Mouse (Mus musculus) midbrain, embryonic 15.5 days (tissue): ENCODE measurements at regions not wholly inside any gene's neighbourhood (a gene's known extent, or its start where the extent isn't known, plus 50 kb on each side); places are given as distances from the start of the nearest gene placed in this dataset.

Source experiments
- ATAC-seq: fragments of 200-750 bp; cut with Nextera tagmentation; replicated peaks from 2 replicates; pipeline ENCODE4 v1.8.0; 2017; ENCODE audit warnings: moderate TSS enrichment
- H3K27ac ChIP-seq: fragments of 300-500 bp; sonication (generic); 2 replicates; pipeline ENCODE4 v1.5.1; 2015; ENCODE audit warnings: mild to moderate bottlenecking, inconsistent platforms
- H3K27me3 ChIP-seq: fragments of 300-500 bp; sonication (generic); replicated peaks from 2 replicates; pipeline ENCODE4 v1.6.1; 2015; ENCODE audit warnings: inconsistent platforms
- H3K36me3 ChIP-seq: fragments of 300-500 bp; sonication (generic); replicated peaks from 2 replicates; pipeline ENCODE4 v1.6.1; 2015; ENCODE audit warnings: inconsistent platforms
- H3K4me1 ChIP-seq: fragments of 300-500 bp; sonication (generic); 2 replicates; pipeline ENCODE4 v1.6.1; 2015; ENCODE audit warnings: inconsistent platforms
- H3K4me2 ChIP-seq: fragments of 300-500 bp; sonication (generic); 2 replicates; pipeline ENCODE4 v1.6.1; 2015; ENCODE audit warnings: inconsistent platforms, mild to moderate bottlenecking, moderate library complexity
- H3K4me3 ChIP-seq: fragments of 300-500 bp; sonication (generic); 2 replicates; pipeline ENCODE4 v1.5.1; 2015; ENCODE audit warnings: mild to moderate bottlenecking, inconsistent platforms
- H3K9ac ChIP-seq: fragments of 300-500 bp; sonication (generic); 2 replicates; pipeline ENCODE4 v1.6.1; 2015; ENCODE audit warnings: mild to moderate bottlenecking, inconsistent platforms
- H3K9me3 ChIP-seq: fragments of 300-500 bp; sonication (generic); 2 replicates; pipeline ENCODE4 v1.6.1; 2016; ENCODE audit warnings: inconsistent platforms
- WGBS: fragments of 180-500 bp; shearing (Covaris S2); methylation state at CpG from one replicate; pipeline ENCODE4 v1.1.7; 2015; ENCODE audit warnings: mixed read lengths; 5-methylcytosine and 5-hydroxymethylcytosine counted together

DNA sequence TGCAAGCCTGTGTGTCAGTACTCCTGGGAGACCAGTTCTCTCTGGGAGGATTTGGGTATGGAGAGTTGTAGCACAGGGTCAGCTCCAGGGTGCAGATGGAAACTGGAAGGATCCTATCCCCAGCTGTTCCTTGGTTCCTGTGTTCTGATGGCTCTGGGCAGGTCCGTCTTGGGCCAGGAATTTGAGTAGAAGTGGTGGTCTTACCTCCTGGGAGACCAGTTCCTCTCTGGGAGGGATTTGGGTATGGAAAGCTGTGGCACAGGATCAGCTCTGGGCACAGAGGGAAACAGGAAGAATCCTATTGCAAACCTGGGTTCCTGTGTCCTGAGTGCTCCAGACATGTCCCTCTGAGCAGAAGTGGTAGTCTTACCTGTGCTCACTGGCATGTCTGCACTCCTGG is 314.5 kb downstream of the Wdr11 start:
- WGBS = 83% methylated on average over 1 of the region's 1 CpGs
- H3K27ac ChIP-seq = no peak overlapping the region
- no peak overlapping the region for H3K4me2 ChIP-seq

DNA sequence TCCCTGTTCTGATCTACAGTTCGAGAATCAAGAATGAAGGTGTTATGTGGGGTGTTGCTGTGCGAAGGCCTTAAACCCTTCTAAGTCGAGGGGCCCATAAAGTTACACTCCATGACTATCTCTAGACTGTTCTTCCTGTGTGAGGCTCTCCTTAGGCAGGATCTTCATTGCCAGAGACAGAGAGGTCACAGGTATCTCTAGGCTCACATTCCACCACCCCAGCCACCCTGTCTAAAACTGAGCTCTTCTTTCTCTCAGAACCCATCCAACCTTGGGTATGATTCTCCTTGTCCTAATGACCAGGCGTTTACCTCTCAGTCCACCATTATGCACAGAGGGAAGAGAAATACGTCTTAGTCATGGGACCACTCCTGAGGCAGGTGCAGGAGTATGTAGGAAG is 317.2 kb downstream of the Wdr11 start:
- Histone ChIP-seq H3K4me3 (no peak overlapping the region), H3K9me3 (no peaks in the 10 kb centered on the region), H3K9ac (no peak overlapping the region), H3K4me2 (no peak overlapping the region), H3K4me1 (no peaks in the 10 kb centered on the region), H3K27me3 (no peaks in the 10 kb centered on the region), H3K27ac (no peak overlapping the region), H3K36me3 (no peaks in the 10 kb centered on the region)
- no peak for ATAC-seq
- WGBS = 93% methylated on average over 5 of the region's 5 CpGs

More for the DNA sequence above, 314.5 kb downstream of the Wdr11 start:
- no peak overlapping the region for H3K9ac ChIP-seq
- no peaks in the 10 kb centered on the region for H3K4me1 ChIP-seq
- no peaks in the 10 kb centered on the region for H3K27me3 ChIP-seq
- H3K36me3 ChIP-seq = no peaks in the 10 kb centered on the region
- no peak overlapping the region for H3K4me3 ChIP-seq
- no peak for ATAC-seq
- no peaks in the 10 kb centered on the region for H3K9me3 ChIP-seq

DNA sequence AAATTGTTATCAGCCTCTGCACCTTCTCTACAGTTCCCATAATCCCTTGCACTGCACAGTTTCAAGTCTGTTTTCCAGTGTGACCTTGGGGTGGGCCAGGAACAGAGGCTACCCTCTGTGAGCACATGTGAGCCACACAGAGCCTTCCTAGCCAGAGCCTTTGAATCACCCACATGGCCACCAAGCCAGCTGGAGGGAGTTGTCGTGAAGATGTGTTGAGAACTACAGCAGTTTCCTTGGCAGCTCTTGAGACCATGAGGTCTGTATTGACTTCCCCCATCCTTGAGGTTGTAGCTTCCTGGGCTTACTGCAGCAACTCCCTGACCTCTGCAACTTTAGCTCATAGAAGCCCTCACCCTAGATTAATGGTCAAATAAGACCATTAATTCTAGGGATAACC is 318.1 kb downstream of the Wdr11 start:
- Histone ChIP-seq H3K36me3 (no peaks in the 10 kb centered on the region), H3K9ac (no peak overlapping the region), H3K27ac (no peak overlapping the region), H3K4me3 (no peak overlapping the region), H3K9me3 (no peaks in the 10 kb centered on the region), H3K4me1 (no peaks in the 10 kb centered on the region), H3K4me2 (no peak overlapping the region), H3K27me3 (no peaks in the 10 kb centered on the region)
- ATAC-seq = no peak
- WGBS = 83% methylated on average over 1 of the region's 1 CpGs

GRCm38 (mm10) chr7:129910826-129911225 is 319.2 kb downstream of the Wdr11 start:
- H3K27ac ChIP-seq = no peak overlapping the region
- H3K4me1 ChIP-seq = no peaks in the 10 kb centered on the region
- no peak for ATAC-seq
- no peak overlapping the region for H3K9ac ChIP-seq
- no peaks in the 10 kb centered on the region for H3K9me3 ChIP-seq
- 85% methylated on average over 3 of the region's 3 CpGs for WGBS
- no peak overlapping the region for H3K4me3 ChIP-seq
- no peak overlapping the region for H3K4me2 ChIP-seq
- H3K27me3 ChIP-seq = no peaks in the 10 kb centered on the region
- no peaks in the 10 kb centered on the region for H3K36me3 ChIP-seq

DNA sequence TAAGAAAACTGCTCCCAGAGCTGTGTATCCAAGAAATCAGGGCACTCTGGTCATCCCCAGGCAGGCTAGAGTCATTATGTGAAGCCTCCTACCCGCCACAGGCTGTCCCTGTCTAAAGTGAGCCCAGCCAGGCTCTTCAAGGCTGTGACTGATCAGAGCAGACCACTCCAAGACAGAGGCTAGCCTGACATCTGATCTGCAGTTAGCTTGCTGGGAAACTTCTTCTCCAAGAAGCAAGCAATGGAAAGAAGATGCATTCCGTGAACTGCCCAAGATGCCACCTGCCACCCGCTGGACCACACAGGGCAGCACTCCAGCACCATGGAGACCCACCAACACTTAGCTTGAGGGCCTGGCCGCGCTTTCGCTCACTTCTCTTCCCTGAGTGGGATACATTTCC is 323.2 kb downstream of the Wdr11 start:
- no peaks in the 10 kb centered on the region for H3K4me1 ChIP-seq
- ATAC-seq = no peak
- H3K9me3 ChIP-seq = no peaks in the 10 kb centered on the region
- H3K9ac ChIP-seq = no peak overlapping the region
- H3K27ac ChIP-seq = no peak overlapping the region
- no peak overlapping the region for H3K4me2 ChIP-seq
- H3K4me3 ChIP-seq = no peak overlapping the region
- H3K27me3 ChIP-seq = no peaks in the 10 kb centered on the region
- 89% methylated on average over 6 of the region's 6 CpGs for WGBS
- H3K36me3 ChIP-seq = no peaks in the 10 kb centered on the region

- H3K27ac ChIP-seq = no peak overlapping the region
- no peaks in the 10 kb centered on the region for H3K9me3 ChIP-seq
- H3K4me1 ChIP-seq = no peaks in the 10 kb centered on the region; the same call in 1 of the 2 replicates
- no peak overlapping the region for H3K4me2 ChIP-seq
- no peaks in the 10 kb centered on the region for H3K36me3 ChIP-seq
- 81% methylated on average over 18 of the region's 18 CpGs for WGBS
- no peaks in the 10 kb centered on the region for H3K27me3 ChIP-seq
- H3K4me3 ChIP-seq = no peak overlapping the region
- no peak overlapping the region for H3K9ac ChIP-seq
- ATAC-seq = no peak
Observed at GRCm38 (mm10) chr7:129918240-129919200, 326.9 kb downstream of the Wdr11 start.

GRCm38 (mm10) chr7:129922291-129922690 is 330.6 kb downstream of the Wdr11 start:
- no peak overlapping the region for H3K4me3 ChIP-seq
- no peak for ATAC-seq
- no peaks in the 10 kb centered on the region for H3K36me3 ChIP-seq
- no peaks in the 10 kb centered on the region for H3K9me3 ChIP-seq
- WGBS = 35% methylated on average over 7 of the region's 7 CpGs
- no peak overlapping the region for H3K27ac ChIP-seq
- H3K27me3 ChIP-seq = no peaks in the 10 kb centered on the region
- H3K4me2 ChIP-seq = no peak overlapping the region
- no peak overlapping the region for H3K9ac ChIP-seq
- H3K4me1 ChIP-seq = no peaks in the 10 kb centered on the region; the same call in 1 of the 2 replicates

DNA sequence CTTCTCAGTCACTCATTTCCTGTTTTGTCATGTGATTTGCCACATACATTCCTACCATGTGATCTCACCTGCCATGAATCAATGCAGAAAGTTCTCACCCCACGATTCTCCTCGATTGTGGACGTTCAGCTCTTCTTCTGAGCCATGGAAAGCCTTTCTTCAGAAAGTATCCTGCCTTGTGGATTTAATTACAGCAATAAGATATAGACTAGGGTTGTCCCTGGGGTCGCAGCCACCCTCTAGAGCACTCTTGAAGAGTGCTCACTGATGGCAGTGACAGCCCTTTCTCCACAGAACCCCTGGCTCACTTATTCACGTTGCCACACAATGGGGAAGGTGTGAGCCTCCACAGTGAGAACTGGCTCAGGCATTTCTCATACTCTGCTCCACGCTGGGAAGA is 345.1 kb downstream of the Wdr11 start:
- no peaks in the 10 kb centered on the region for H3K27me3 ChIP-seq
- H3K4me1 ChIP-seq = no peaks in the 10 kb centered on the region
- no peak overlapping the region for H3K9ac ChIP-seq
- H3K36me3 ChIP-seq = no peaks in the 10 kb centered on the region
- 80% methylated on average over 6 of the region's 6 CpGs for WGBS
- no peak overlapping the region for H3K4me3 ChIP-seq
- H3K4me2 ChIP-seq = no peak overlapping the region
- no peak for ATAC-seq
- H3K9me3 ChIP-seq = no peaks in the 10 kb centered on the region
- H3K27ac ChIP-seq = no peak overlapping the region

- 95% methylated on average over 6 of the region's 6 CpGs for WGBS
- Histone ChIP-seq H3K27me3 (no peaks in the 10 kb centered on the region), H3K9me3 (no peaks in the 10 kb centered on the region), H3K4me1 (no peaks in the 10 kb centered on the region), H3K27ac (no peak overlapping the region), H3K4me3 (no peak overlapping the region), H3K4me2 (no peak overlapping the region), H3K9ac (no peak overlapping the region), H3K36me3 (no peaks in the 10 kb centered on the region)
- no peak for ATAC-seq
Observed at GRCm38 (mm10) chr7:129937715-129938114, 346.1 kb downstream of the Wdr11 start.

GRCm38 (mm10) chr7:129938141-129938540 is 346.5 kb downstream of the Wdr11 start:
- no peak for ATAC-seq
- no peak overlapping the region for H3K4me2 ChIP-seq
- no peaks in the 10 kb centered on the region for H3K27me3 ChIP-seq
- H3K9ac ChIP-seq = no peak overlapping the region
- WGBS = 75% methylated on average over 10 of the region's 10 CpGs
- H3K4me3 ChIP-seq = no peak overlapping the region
- H3K9me3 ChIP-seq = no peaks in the 10 kb centered on the region
- no peaks in the 10 kb centered on the region for H3K36me3 ChIP-seq
- H3K4me1 ChIP-seq = no peaks in the 10 kb centered on the region
- no peak overlapping the region for H3K27ac ChIP-seq

DNA sequence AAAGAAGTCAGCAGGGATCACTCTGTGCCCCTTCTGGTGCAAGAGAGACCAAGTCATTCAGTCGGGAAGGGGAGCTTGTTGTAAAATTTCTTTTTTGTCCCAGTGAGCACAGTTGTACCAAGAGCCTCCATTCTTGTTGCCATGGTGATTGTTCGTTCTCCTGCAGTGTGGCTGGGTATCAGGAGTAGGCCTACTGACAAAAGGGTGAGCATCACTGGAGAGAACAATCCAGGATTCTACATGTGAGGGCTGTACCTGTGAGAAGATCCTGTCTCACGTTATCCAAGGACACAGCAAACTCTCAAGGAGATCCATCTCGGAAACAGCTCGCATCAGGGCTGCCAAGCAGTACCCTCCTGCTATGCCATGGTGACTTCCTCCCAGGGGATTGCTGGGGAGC is 347.6 kb downstream of the Wdr11 start:
- H3K4me3 ChIP-seq = no peak overlapping the region
- H3K36me3 ChIP-seq = no peaks in the 10 kb centered on the region
- H3K4me1 ChIP-seq = no peaks in the 10 kb centered on the region
- no peaks in the 10 kb centered on the region for H3K9me3 ChIP-seq
- ATAC-seq = no peak
- H3K27ac ChIP-seq = no peak overlapping the region
- no peak overlapping the region for H3K9ac ChIP-seq
- H3K27me3 ChIP-seq = no peaks in the 10 kb centered on the region
- no peak overlapping the region for H3K4me2 ChIP-seq
- WGBS = 65% methylated on average over 5 of the region's 5 CpGs

DNA sequence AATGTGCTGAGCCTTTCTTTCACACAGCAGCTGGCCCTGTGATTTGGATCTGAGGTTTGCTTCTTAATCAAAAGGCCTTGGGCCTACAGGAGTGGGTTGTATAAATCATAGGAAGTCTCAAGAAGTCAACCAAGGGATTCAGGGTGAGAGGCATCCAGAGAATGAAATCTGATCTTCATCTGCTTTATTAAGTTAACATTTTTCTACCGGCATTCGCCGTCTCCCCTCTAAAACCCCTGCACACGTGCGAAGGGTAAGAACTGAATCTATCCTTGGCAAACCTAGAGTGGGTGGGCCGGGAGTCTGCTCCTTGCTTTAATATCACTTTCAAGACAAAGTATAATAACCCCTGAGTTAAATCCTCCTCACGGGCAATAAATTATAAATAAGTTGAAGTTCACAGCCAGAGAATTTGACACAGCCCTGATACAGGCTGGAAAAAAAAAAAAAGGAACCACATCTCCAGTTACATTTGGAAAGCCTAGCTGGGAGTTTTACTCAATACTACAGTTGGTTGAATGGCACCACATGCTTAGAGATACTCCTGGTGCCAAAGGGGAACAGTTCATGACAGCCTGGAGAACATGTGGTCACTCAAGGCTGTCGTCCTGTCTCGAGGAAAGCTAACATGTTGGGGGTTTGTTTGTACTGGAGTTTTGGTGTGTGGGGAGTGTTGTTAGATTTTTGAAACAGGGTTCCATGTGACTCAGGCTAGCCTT is 349.8 kb downstream of the Wdr11 start:
- H3K4me1 ChIP-seq = no peaks in the 10 kb centered on the region
- H3K9ac ChIP-seq = no peak overlapping the region
- 83% methylated on average over 9 of the region's 9 CpGs for WGBS
- H3K4me2 ChIP-seq = no peak overlapping the region
- no peaks in the 10 kb centered on the region for H3K36me3 ChIP-seq
- no peak for ATAC-seq
- no peaks in the 10 kb centered on the region for H3K9me3 ChIP-seq
- H3K4me3 ChIP-seq = no peak overlapping the region
- no peak overlapping the region for H3K27ac ChIP-seq
- no peaks in the 10 kb centered on the region for H3K27me3 ChIP-seq
